Mouse (Mus musculus) thymus, adult 2 months (tissue): ENCODE data around the gene Adgra3. TPM values are rescaled to one million over a fixed set of nuclear protein-coding genes. Genes with fewer than 3 reads are reported as not detected.

ENCODE experiments used
- DNase-seq: peaks from one replicate; pipeline ENCODE4 v3.0.0; 2021
- H3K27ac ChIP-seq: fragments of 200-500 bp; 2 replicates; pipeline ENCODE4 v1.5.1; 2012; ENCODE audit warnings: low read length, control low read depth; ENCODE audit not compliant: control insufficient read depth, insufficient read depth
- H3K27me3 ChIP-seq: fragments of 200-500 bp; 2 replicates; pipeline ENCODE4 v1.6.1; 2012; ENCODE audit warnings: mild to moderate bottlenecking, low read length, moderate library complexity, mixed read lengths; ENCODE audit not compliant: control insufficient read depth, insufficient read depth
- H3K36me3 ChIP-seq: fragments of 200-500 bp; 2 replicates; pipeline ENCODE4 v1.6.1; 2012; ENCODE audit warnings: mild to moderate bottlenecking, low read length, moderate library complexity; ENCODE audit not compliant: control insufficient read depth, insufficient read depth
- H3K4me1 ChIP-seq: fragments of 200-500 bp; replicated peaks from 2 replicates; pipeline ENCODE4 v1.6.1; 2012; ENCODE audit warnings: low read length; ENCODE audit not compliant: control insufficient read depth, insufficient read depth
- H3K4me3 ChIP-seq: fragments of 200-500 bp; 2 replicates; pipeline ENCODE4 v1.5.1; 2012; ENCODE audit warnings: mild to moderate bottlenecking, low read length, control low read depth, moderate library complexity; ENCODE audit not compliant: control insufficient read depth, insufficient read depth
- CTCF ChIP-seq: fragments of 200-500 bp; IDR thresholded peaks from 2 replicates; pipeline ENCODE4 v1.5.1; 2012; ENCODE audit warnings: mild to moderate bottlenecking, control low read depth, low read length, moderate library complexity, borderline replicate concordance; ENCODE audit not compliant: control insufficient read depth, poor library complexity, insufficient read depth; ENCODE audit errors: extremely low read depth
- POLR2A ChIP-seq: fragments of 200-500 bp; IDR thresholded peaks from 2 replicates; pipeline ENCODE4 v1.6.1; 2012; ENCODE audit warnings: mild to moderate bottlenecking, low read length, control low read depth, moderate library complexity; ENCODE audit not compliant: control insufficient read depth, poor library complexity, insufficient read depth; ENCODE audit errors: extremely low read depth
- WGBS: fragments of 180-500 bp; shearing (Covaris S2); methylation state at CpG from one replicate; pipeline ENCODE4 v1.1.7; 2018; 5-methylcytosine and 5-hydroxymethylcytosine counted together
- polyA plus RNA-seq: library from polyadenylated mRNA; depleted of rRNA; stranded (reverse); fragments of >200 nt; gene quantifications from 2 replicates; pipeline ENCODE4 v1.2.3, GENCODE M21; 2012

Adgra3 gene
- polyA plus RNA-seq, 1 experiment: 5.1 TPM

- H3K4me3 ChIP-seq: no peak overlapping the region
- H3K27ac ChIP-seq: no peak overlapping the region
- no peak for DNase-seq
- no peaks in the 10 kb centered on the region for H3K36me3 ChIP-seq
- TF ChIP-seq CTCF (no peak), POLR2A (no peak)
- no peaks in the 10 kb centered on the region for H3K4me1 ChIP-seq
- WGBS: 88% methylated on average over 4 of the region's 4 CpGs
- no peaks in the 10 kb centered on the region for H3K27me3 ChIP-seq
Observed at GRCm38 (mm10) chr5:50043677-50044076, 15.1 kb downstream of the Adgra3 start.

DNA sequence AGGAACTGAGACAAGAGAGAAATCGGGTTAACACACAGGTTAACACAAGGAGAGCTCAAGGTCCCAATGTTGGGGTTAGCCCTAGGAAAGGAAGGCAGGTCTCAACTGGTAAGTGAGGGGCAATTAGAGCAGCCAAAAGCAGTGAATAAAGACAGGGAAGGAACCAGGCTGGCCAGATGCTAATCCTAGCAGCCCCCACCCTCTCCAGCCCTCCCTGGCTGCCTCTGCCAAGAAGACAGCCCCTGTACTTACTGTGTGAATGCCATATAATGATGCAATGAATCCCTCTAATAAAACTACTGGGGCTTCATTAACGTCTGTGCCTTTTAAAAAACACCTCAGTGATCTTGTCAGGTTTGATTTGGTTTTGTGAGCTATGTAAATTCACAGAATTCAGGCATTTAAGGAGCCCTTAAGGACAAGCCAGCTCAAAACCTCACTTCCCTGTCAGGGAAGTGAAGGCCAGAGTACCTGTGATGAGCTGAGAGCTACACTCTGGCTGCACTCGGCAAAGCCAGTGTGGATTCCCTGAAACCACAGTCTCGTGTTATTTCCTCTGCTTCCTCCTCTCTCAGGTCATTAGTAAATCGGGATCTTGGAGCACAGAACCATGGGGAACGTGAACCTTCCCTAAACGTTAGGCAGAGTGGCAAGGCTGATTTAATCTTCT is 16.4 kb downstream of the Adgra3 start:
- H3K4me3 ChIP-seq: no peak overlapping the region
- no peak for TF ChIP-seq CTCF
- no peak for TF ChIP-seq POLR2A
- no peak overlapping the region for H3K27ac ChIP-seq
- H3K27me3 ChIP-seq: no peaks in the 10 kb centered on the region
- no peaks in the 10 kb centered on the region for H3K4me1 ChIP-seq
- no peak for DNase-seq
- no peaks in the 10 kb centered on the region for H3K36me3 ChIP-seq
- 70% methylated on average over 7 of the region's 7 CpGs for WGBS

- H3K27ac ChIP-seq: no peak overlapping the region
- H3K4me1 ChIP-seq: no peaks in the 10 kb centered on the region
- TF ChIP-seq POLR2A (no peak), CTCF (no peak)
- no peaks in the 10 kb centered on the region for H3K27me3 ChIP-seq
- 87% methylated on average over 6 of the region's 6 CpGs for WGBS
- DNase-seq: no peak
- no peak overlapping the region for H3K4me3 ChIP-seq
- H3K36me3 ChIP-seq: no peaks in the 10 kb centered on the region
Observed at GRCm38 (mm10) chr5:50039521-50039920, 19.3 kb downstream of the Adgra3 start.

GRCm38 (mm10) chr5:50037666-50038065 is 21.1 kb downstream of the Adgra3 start:
- WGBS: 96% methylated on average over 8 of the region's 8 CpGs
- Histone ChIP-seq H3K36me3 (no peaks in the 10 kb centered on the region), H3K27ac (no peak overlapping the region), H3K4me3 (no peak overlapping the region), H3K27me3 (no peaks in the 10 kb centered on the region), H3K4me1 (no peaks in the 10 kb centered on the region)
- DNase-seq: no peak
- TF ChIP-seq POLR2A (no peak), CTCF (no peak)

DNA sequence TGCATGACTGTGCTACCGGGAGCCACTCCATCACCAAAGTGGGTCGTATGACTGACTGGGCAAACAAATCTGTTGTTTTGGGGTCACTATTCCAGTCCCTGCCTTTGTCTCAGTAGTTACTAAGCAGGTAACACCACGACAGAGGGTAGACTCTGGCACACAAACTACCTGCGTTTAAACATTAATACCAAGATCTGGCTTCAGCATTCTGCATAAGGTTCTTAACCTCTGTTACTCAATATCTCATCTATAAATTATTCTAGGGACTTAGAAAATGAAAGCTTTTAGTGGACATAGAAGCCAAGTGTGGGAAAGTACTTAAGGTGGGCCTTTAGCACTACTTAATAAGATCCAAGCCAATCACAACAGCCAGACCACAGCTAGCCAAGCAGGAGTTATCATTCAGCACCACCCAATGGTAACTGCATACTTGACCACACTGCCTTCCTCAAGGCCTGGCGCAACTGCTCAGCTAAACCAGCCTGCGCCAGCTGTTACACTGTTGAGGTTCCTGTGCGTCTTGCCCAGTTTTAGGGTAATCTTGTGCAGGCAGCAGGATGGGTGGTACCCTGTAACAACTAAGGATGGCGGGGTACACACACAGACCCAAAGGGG is 23.8 kb downstream of the Adgra3 start:
- Histone ChIP-seq H3K36me3 (no peaks in the 10 kb centered on the region), H3K4me1 (no peaks in the 10 kb centered on the region), H3K27ac (no peak overlapping the region), H3K27me3 (no peaks in the 10 kb centered on the region), H3K4me3 (no peak overlapping the region)
- WGBS: 91% methylated on average over 8 of the region's 8 CpGs
- no peak for DNase-seq
- TF ChIP-seq CTCF: no peak
- TF ChIP-seq POLR2A: no peak

- Histone ChIP-seq H3K27ac (no peak overlapping the region), H3K4me1 (0 out of 2 replicates have a peak, but pooled peaks cover 3% of the 10 kb centered on the region), H3K27me3 (no peaks in the 10 kb centered on the region), H3K4me3 (no peak overlapping the region), H3K36me3 (no peaks in the 10 kb centered on the region)
- WGBS: 12% methylated on average over 6 of the region's 6 CpGs
- TF ChIP-seq POLR2A (no peak), CTCF (no peak)
- DNase-seq: no peak
Observed at GRCm38 (mm10) chr5:50034231-50034630, 24.6 kb downstream of the Adgra3 start.

- Histone ChIP-seq H3K4me1 (0 out of 2 replicates have a peak, but pooled peaks cover 3% of the 10 kb centered on the region), H3K36me3 (no peaks in the 10 kb centered on the region), H3K4me3 (no peak overlapping the region), H3K27me3 (no peaks in the 10 kb centered on the region), H3K27ac (no peak overlapping the region)
- DNase-seq: no peak
- WGBS: 91% methylated on average over 9 of the region's 9 CpGs
- TF ChIP-seq POLR2A: no peak
- no peak for TF ChIP-seq CTCF
Observed at GRCm38 (mm10) chr5:50033660-50034059, 25.1 kb downstream of the Adgra3 start.
